Mouse (Mus musculus) stomach, postnatal 0 days (tissue): ENCODE data around the gene Znhit6. TPM values are rescaled to one million over a fixed set of nuclear protein-coding genes. Genes with fewer than 3 reads are reported as not detected.

ENCODE experiments used
- ATAC-seq: fragments of 200-750 bp; cut with Nextera tagmentation; 2 replicates; pipeline ENCODE4 v1.8.0; 2017; ENCODE audit not compliant: low FRiP score, low TSS enrichment
- DNase-seq: peaks from one replicate; pipeline ENCODE4 v3.0.0-alpha.2; 2016; ENCODE audit warnings: low spot score
- H3K27ac ChIP-seq: fragments of 300-500 bp; sonication (generic); replicated peaks from 2 replicates; pipeline ENCODE4 v1.5.1; 2014; ENCODE audit warnings: mild to moderate bottlenecking, control low read depth
- H3K27me3 ChIP-seq: fragments of 300-500 bp; sonication (generic); 2 replicates; pipeline ENCODE4 v1.6.1; 2014; ENCODE audit warnings: low read length; ENCODE audit not compliant: control insufficient read depth, insufficient read depth
- H3K36me3 ChIP-seq: fragments of 300-500 bp; sonication (generic); 2 replicates; pipeline ENCODE4 v1.6.1; 2014; ENCODE audit warnings: low read length, mixed read lengths; ENCODE audit not compliant: control insufficient read depth, insufficient read depth
- H3K4me1 ChIP-seq: fragments of 300-500 bp; sonication (generic); replicated peaks from 2 replicates; pipeline ENCODE4 v1.6.1; 2014; ENCODE audit warnings: antibody characterized with exemption; ENCODE audit not compliant: control insufficient read depth, insufficient read depth
- H3K4me2 ChIP-seq: fragments of 300-500 bp; sonication (generic); replicated peaks from 2 replicates; pipeline ENCODE4 v1.6.1; 2014; ENCODE audit warnings: low read depth, mild to moderate bottlenecking, control low read depth, moderate library complexity
- H3K4me3 ChIP-seq: fragments of 300-500 bp; sonication (generic); 2 replicates; pipeline ENCODE4 v1.5.1; 2014; ENCODE audit warnings: low read depth, low read length, control low read depth
- H3K9ac ChIP-seq: fragments of 300-500 bp; sonication (generic); 2 replicates; pipeline ENCODE4 v1.6.1; 2014; ENCODE audit warnings: mild to moderate bottlenecking, low read length, control low read depth, mixed read lengths
- H3K9me3 ChIP-seq: fragments of 300-500 bp; sonication (generic); 2 replicates; pipeline ENCODE4 v1.6.1; 2016; ENCODE audit warnings: low read length; ENCODE audit not compliant: control insufficient read depth
- CTCF ChIP-seq: IDR thresholded peaks from 2 replicates; pipeline ENCODE4 v1.5.1; 2016; ENCODE audit warnings: antibody characterized with exemption, low read depth, mild to moderate bottlenecking, moderate library complexity
- EP300 ChIP-seq: optimal IDR thresholded peaks from 2 replicates; pipeline ENCODE3; 2016; ENCODE audit warnings: antibody characterized with exemption
- WGBS: fragments of 180-500 bp; shearing (Covaris S2); extraction: QIAGEN DNeasy Blood & Tissue Kit; methylation state at CpG from one replicate; pipeline ENCODE4 v1.1.7; 2014; 5-methylcytosine and 5-hydroxymethylcytosine counted together
- polyA plus RNA-seq: library from polyadenylated mRNA; unstranded; fragments of >200 nt; fragmentation: Nextera tagmentation; extraction: Ambion mirVana; gene quantifications from 2 replicates; pipeline ENCODE4 v1.2.1, GENCODE M21; 2015

Gene Znhit6
- polyA plus RNA-seq, 1 experiment from 2014 or later: 17.5 TPM

DNA sequence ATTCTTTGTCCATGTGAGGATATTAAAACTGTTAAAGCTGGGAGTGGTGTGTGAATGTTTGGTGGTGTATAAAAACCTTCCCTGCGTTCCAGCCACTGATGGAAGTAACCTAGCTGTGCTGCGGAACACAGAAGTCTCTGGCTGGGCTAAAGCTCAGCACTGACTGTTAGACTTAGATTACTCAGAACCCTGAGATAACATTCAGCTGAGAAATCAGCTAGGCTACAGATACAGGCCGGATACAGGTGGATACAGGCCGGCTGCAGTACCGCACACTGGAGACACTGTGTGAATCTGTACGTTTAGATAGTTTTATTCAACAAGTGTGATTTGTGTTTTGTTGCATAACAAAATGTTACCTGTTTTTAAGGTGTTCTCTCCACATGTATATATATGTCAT, 24.8 kb downstream of the Znhit6 start:
- no peak overlapping the region for H3K9ac ChIP-seq
- no peak overlapping the region for H3K4me3 ChIP-seq
- no peaks in the 10 kb centered on the region for H3K9me3 ChIP-seq
- DNase-seq: no peak
- H3K36me3 ChIP-seq: no peaks in the 10 kb centered on the region; the same call in 1 of the 2 replicates
- no peaks in the 10 kb centered on the region for H3K27me3 ChIP-seq
- TF ChIP-seq EP300 (no peak), CTCF (no peak)
- 55% methylated on average over 6 of the region's 6 CpGs for WGBS
- no peak for ATAC-seq
- 0 out of 2 replicates have a peak, but pooled peaks cover 5% of the 10 kb centered on the region for H3K4me1 ChIP-seq
- H3K4me2 ChIP-seq: no peak overlapping the region
- no peak overlapping the region for H3K27ac ChIP-seq

DNA sequence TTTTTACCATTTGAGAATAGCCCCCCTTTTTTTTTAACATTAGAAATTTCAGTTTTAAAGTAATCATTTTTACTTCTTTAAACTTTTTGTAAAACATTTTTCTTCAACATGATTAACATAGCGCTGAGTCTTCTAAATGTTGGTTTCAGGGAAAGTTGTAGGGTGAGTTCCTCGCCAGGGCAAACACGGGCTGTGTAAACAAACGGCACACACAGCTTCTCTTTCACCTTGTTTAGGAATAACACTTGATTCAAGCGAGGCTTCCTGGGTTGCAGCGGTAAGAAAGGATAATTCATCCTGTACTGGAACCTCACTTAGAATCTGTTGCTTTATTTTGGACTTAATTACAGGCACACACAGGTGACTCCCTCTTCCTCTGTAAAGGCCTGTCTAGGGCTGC, 25.3 kb downstream of the Znhit6 start:
- 41% methylated on average over 6 of the region's 6 CpGs for WGBS
- Histone ChIP-seq H3K36me3 (no peaks in the 10 kb centered on the region; the same call in 1 of the 2 replicates), H3K4me2 (no peak overlapping the region), H3K9ac (no peak overlapping the region), H3K27me3 (no peaks in the 10 kb centered on the region), H3K9me3 (no peaks in the 10 kb centered on the region), H3K4me3 (no peak overlapping the region), H3K27ac (peak overlapping the region; percentile 74), H3K4me1 (0 out of 2 replicates have a peak, but pooled peaks cover 5% of the 10 kb centered on the region)
- peak; percentile 59 for DNase-seq
- peak; percentile 75 for ATAC-seq
- TF ChIP-seq CTCF: no peak

DNA sequence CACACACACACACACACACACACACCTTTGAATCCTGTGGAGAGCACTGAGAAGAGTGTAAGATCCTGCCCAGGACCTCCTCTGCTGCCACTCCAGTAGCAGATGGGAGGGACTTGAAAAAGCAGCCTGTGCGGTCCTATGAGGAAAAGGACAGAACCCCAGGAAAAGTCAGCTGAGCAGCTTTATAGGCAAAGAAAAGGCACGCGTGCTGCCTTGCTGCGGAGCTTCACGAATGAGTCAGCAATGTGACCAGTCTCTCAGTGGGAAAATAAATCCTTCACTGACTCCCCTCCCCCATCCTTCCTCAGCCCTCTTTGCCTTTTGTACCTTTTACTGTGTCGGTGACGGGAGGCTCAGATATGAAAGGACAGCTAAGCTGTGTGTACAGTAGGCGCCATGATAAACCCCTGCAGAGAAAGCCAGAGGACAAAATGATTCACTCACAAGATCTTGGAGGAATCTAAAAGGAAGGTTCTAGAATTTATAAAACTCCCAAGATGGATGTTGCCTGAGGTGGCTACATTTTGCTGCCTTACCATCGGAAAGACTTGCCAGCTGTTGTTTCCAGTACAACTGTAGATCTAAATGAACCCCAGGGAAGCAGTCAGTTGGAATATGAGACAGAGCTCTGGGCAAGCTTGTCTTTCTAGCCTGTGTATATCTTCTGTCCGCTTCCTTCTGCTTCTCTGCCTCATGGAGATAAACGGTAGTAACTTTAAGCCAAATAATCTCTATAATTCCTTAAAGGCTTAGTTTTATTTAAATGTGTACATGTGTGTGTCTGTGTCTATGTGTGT, 26.6 kb downstream of the Znhit6 start:
- 0 out of 2 replicates have a peak, but pooled peaks cover 5% of the 10 kb centered on the region for H3K4me1 ChIP-seq
- peak; percentile 72 for DNase-seq
- no peaks in the 10 kb centered on the region for H3K9me3 ChIP-seq
- peak; percentile 87 for ATAC-seq
- peak overlapping the region; percentile 77 for H3K27ac ChIP-seq
- no peak overlapping the region for H3K9ac ChIP-seq
- H3K4me2 ChIP-seq: 0 out of 2 replicates have a peak overlapping the region, but pooled peaks have one; percentile 11
- H3K4me3 ChIP-seq: no peak overlapping the region
- H3K27me3 ChIP-seq: no peaks in the 10 kb centered on the region
- 27% methylated on average over 11 of the region's 11 CpGs for WGBS
- no peaks in the 10 kb centered on the region; the same call in 1 of the 2 replicates for H3K36me3 ChIP-seq
- TF ChIP-seq EP300 (no peak), CTCF (no peak)

DNA sequence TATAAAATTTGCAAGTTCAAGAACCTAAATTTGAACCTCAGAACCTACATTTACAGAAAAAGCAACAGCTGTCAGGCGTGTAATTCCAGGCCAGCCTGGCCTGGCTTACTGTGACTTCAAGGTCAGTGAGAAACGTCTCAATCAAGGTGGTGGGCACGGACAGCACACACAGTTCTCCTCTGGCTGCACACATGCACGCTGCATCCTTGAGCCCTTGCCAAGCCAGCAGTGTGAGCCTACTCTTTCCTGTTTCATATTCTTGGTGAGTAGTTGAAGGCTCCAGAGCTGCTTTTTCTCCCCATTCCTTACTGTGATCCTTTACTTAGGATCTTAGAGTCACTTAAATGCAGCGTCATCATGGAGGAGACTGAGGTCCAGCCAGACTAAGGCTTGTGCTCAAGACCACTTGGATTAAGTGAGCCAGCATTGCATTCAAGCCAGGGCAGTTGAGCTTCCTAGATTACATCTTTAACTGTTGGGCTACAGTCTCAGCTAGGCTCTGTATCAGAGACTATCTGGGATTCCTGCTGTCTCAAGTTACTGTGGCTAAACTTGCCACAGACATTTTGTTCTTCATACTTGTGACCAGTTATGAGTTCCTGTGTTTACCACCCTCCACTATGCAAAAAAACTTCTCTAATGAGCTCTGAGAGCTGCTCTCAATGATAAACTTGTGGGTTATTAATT, 29.6 kb downstream of the Znhit6 start:
- no peaks in the 10 kb centered on the region for H3K27me3 ChIP-seq
- H3K4me3 ChIP-seq: no peak overlapping the region
- no peaks in the 10 kb centered on the region for H3K9me3 ChIP-seq
- whole genome bisulfite sequencing: 83% methylated on average over 5 of the region's 5 CpGs
- DNase-seq (no peak), ATAC-seq (no peak)
- H3K4me2 ChIP-seq: no peak overlapping the region
- H3K9ac ChIP-seq: no peak overlapping the region
- H3K4me1 ChIP-seq: 0 out of 2 replicates have a peak, but pooled peaks cover 5% of the 10 kb centered on the region
- H3K36me3 ChIP-seq: no peaks in the 10 kb centered on the region
- H3K27ac ChIP-seq: no peak overlapping the region
- TF ChIP-seq EP300 (no peak), CTCF (no peak)

DNA sequence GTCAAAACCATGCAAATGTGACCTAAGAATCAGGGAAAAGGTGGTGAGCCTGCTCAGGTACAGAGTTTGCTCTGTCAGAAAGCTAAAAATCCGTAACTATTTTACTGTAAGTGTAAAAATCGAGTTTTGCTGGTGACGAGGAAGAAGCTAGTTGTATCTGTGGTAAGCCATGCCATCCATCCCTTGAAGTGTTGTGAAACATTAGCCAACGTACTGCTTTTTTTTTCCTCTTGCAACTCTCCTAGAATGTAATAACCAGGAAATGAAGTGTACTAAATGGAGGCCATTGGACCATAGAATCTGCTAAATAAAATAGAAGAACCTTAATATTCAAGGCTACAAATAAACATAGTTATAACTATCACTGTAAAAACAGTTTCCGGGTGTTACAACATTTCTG, 32.3 kb downstream of the Znhit6 start:
- DNase-seq (no peak), ATAC-seq (no peak)
- no peak overlapping the region for H3K9ac ChIP-seq
- no peak overlapping the region for H3K4me2 ChIP-seq
- no peak overlapping the region for H3K4me3 ChIP-seq
- 89% methylated on average over 5 of the region's 5 CpGs for WGBS
- H3K27ac ChIP-seq: no peak overlapping the region
- H3K9me3 ChIP-seq: no peaks in the 10 kb centered on the region
- no peaks in the 10 kb centered on the region for H3K27me3 ChIP-seq
- no peaks in the 10 kb centered on the region for H3K4me1 ChIP-seq
- no peaks in the 10 kb centered on the region for H3K36me3 ChIP-seq
- TF ChIP-seq EP300 (no peak), CTCF (no peak)

DNA sequence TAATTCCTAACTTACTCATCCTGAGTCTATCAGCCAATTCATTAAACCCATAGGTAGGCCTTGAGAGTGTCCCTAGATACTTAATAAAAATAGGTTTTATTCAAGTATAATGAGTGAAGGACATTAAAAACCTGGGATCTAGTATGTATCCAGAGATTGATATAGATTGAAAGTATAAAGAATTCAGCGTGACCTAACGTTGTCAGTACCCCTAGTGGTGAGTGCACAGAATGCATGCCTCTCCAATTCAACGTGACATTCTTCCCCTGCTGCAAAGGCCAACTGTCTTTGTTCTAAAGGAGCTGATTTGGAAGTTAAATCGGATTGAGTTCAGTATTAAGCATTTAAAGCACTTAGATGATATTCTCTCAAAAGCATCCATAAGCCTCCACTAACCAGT, 36.7 kb downstream of the Znhit6 start:
- no peak overlapping the region for H3K4me2 ChIP-seq
- TF ChIP-seq EP300: no peak
- peak; percentile 83 for TF ChIP-seq CTCF
- no peak overlapping the region for H3K4me3 ChIP-seq
- H3K9ac ChIP-seq: no peak overlapping the region
- no peaks in the 10 kb centered on the region for H3K27me3 ChIP-seq
- H3K27ac ChIP-seq: no peak overlapping the region
- no peaks in the 10 kb centered on the region for H3K9me3 ChIP-seq
- no peak for ATAC-seq
- H3K36me3 ChIP-seq: no peaks in the 10 kb centered on the region
- 0 out of 2 replicates have a peak, but pooled peaks cover 2% of the 10 kb centered on the region for H3K4me1 ChIP-seq
- WGBS: 26% methylated on average over 4 of the region's 4 CpGs
- DNase-seq: peak; percentile 40
